Mouse (Mus musculus) spleen, postnatal 10 days (tissue): ENCODE results near the gene Ovch2.

Source experiments
- DNase-seq, 2 experiments: peaks; one replicate each; pipeline ENCODE4 v3.0.0; 2021 to 2022; ENCODE audit warnings: low spot score in 2 of 2

The Ovch2 gene

GRCm38 (mm10) chr7:107745111-107745510 is 55.9 kb downstream of the Ovch2 start:
- DNase-seq: no peak

- no peak for DNase-seq
These were observed 56.6 kb downstream of the Ovch2 start for GRCm38 (mm10) chr7:107744454-107744853.

GRCm38 (mm10) chr7:107742963-107743465 is 58.0 kb downstream of the Ovch2 start:
- no peak for DNase-seq

- DNase-seq: no peak
These were observed 62.3 kb downstream of the Ovch2 start for GRCm38 (mm10) chr7:107738726-107739125.

GRCm38 (mm10) chr7:107733162-107733561 is 67.8 kb downstream of the Ovch2 start:
- DNase-seq: no peak
